Mouse (Mus musculus): ENCODE results near the gene Jph3. TPM values are rescaled to one million over a fixed set of nuclear protein-coding genes. Genes with fewer than 3 reads are reported as not detected.

The Jph3 gene
- polyA plus RNA-seq, 1 experiment from 2014 or later: 0.13 TPM

DNA sequence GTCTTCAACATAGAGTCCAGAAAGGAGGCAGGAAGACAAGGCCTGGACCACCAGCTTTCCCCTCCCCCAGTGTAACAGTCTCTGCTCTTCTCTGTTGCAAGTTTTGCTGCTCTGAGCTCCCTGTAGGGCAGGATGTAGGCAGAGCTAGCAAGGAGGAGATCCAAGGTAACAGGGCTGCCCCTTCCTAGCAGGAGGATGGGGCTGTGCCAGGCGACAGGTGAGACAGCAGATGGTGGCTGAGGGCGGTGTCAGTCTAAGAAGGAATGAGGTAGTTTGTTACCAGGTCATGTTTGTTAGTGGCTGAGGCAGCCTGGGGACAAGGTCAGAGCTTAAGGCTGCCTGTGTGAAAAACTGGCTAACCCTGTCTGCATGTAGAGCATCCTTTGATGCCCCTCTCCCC lies 29.5 kb upstream of the Jph3 start:
- Histone ChIP-seq H3K4me1 (0 out of 2 replicates have a peak, but pooled peaks cover 3% of the 10 kb centered on the region), H3K4me2 (no peak overlapping the region), H3K27me3 (replicated peaks) (peaks cover 22% of the 10 kb centered on the region), H3K27ac (no peak overlapping the region), H3K9ac (no peak overlapping the region), H3K9me3 (replicated peaks) (no peaks in the 10 kb centered on the region), H3K36me3 (no peaks in the 10 kb centered on the region), H3K4me3 (no peak overlapping the region)
- no peak for ATAC-seq
- 79% methylated on average over 2 of the region's 2 CpGs for WGBS (ENCODE audit: insufficient replicate concordance)

GRCm38 (mm10) chr8:121705174-121705573 lies 24.2 kb upstream of the Jph3 start:
- H3K4me1 ChIP-seq: no peaks in the 10 kb centered on the region
- H3K4me3 ChIP-seq: no peak overlapping the region
- H3K4me2 ChIP-seq: no peak overlapping the region
- no peak overlapping the region for H3K27ac ChIP-seq
- no peaks in the 10 kb centered on the region for H3K9me3 ChIP-seq (replicated peaks)
- ATAC-seq: no peak
- no peak overlapping the region for H3K9ac ChIP-seq
- H3K36me3 ChIP-seq: no peaks in the 10 kb centered on the region
- 51% methylated on average over 3 of the region's 3 CpGs for WGBS (ENCODE audit: insufficient replicate concordance)
- peaks cover 18% of the 10 kb centered on the region; the same call in 1 of the 2 replicates for H3K27me3 ChIP-seq (replicated peaks)

DNA sequence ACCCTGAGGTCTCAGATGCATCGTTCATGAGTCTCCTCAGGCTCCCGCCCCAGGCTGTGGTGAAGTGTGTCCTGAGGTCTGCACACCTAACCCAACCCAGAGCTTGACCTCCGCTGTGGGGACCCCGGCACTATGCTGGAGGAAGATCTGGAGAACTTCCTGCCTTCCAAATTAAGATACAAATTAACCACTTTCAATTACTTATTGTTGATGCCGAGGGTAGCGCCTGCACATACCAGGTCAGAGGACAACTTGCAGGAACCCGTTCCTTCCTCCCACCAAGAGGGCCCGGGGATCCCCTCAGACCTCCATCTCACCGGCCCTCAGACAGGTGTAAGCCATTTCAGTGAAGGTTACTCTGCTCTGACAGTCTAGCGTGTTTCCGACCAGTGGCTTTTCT lies 22.5 kb upstream of the Jph3 start:
- Histone ChIP-seq H3K9ac (no peak overlapping the region), H3K27me3 (replicated peaks) (peaks cover 18% of the 10 kb centered on the region; the same call in 1 of the 2 replicates), H3K36me3 (no peaks in the 10 kb centered on the region), H3K4me2 (no peak overlapping the region), H3K4me3 (no peak overlapping the region), H3K27ac (no peak overlapping the region), H3K4me1 (no peaks in the 10 kb centered on the region), H3K9me3 (replicated peaks) (no peaks in the 10 kb centered on the region)
- ATAC-seq: no peak
- 68% methylated on average over 11 of the region's 11 CpGs for WGBS (ENCODE audit: insufficient replicate concordance)

- Histone ChIP-seq H3K4me1 (no peaks in the 10 kb centered on the region), H3K27me3 (replicated peaks) (peaks cover 20% of the 10 kb centered on the region; the same call in 1 of the 2 replicates), H3K4me3 (no peak overlapping the region), H3K36me3 (no peaks in the 10 kb centered on the region), H3K27ac (no peak overlapping the region), H3K9ac (no peak overlapping the region), H3K4me2 (no peak overlapping the region), H3K9me3 (replicated peaks) (no peaks in the 10 kb centered on the region)
- WGBS (ENCODE audit: insufficient replicate concordance): 54% methylated on average over 6 of the region's 6 CpGs
- no peak for ATAC-seq
These were observed 21.0 kb upstream of the Jph3 start for GRCm38 (mm10) chr8:121708406-121708805.

GRCm38 (mm10) chr8:121717502-121717901 lies 11.9 kb upstream of the Jph3 start:
- Histone ChIP-seq H3K4me3 (no peak overlapping the region), H3K4me1 (no peaks in the 10 kb centered on the region; the same call in 1 of the 2 replicates), H3K9ac (no peak overlapping the region), H3K27ac (no peak overlapping the region), H3K4me2 (no peak overlapping the region), H3K27me3 (replicated peaks) (peaks cover 56% of the 10 kb centered on the region), H3K9me3 (replicated peaks) (no peaks in the 10 kb centered on the region), H3K36me3 (no peaks in the 10 kb centered on the region)
- 41% methylated on average over 14 of the region's 14 CpGs for WGBS (ENCODE audit: insufficient replicate concordance)
- ATAC-seq: no peak

GRCm38 (mm10) chr8:121717982-121718425 lies 11.4 kb upstream of the Jph3 start:
- H3K36me3 ChIP-seq: no peaks in the 10 kb centered on the region
- H3K27me3 ChIP-seq (replicated peaks): peaks cover 56% of the 10 kb centered on the region
- H3K4me2 ChIP-seq: no peak overlapping the region
- H3K27ac ChIP-seq: no peak overlapping the region
- H3K9me3 ChIP-seq (replicated peaks): no peaks in the 10 kb centered on the region
- no peak overlapping the region for H3K4me3 ChIP-seq
- H3K4me1 ChIP-seq: no peaks in the 10 kb centered on the region; the same call in 1 of the 2 replicates
- H3K9ac ChIP-seq: no peak overlapping the region
- WGBS (ENCODE audit: insufficient replicate concordance): 24% methylated on average over 12 of the region's 12 CpGs
- ATAC-seq: peak; percentile 30; the same call in 1 of the 2 replicates

GRCm38 (mm10) chr8:121718925-121719324 lies 10.5 kb upstream of the Jph3 start:
- Histone ChIP-seq H3K36me3 (no peaks in the 10 kb centered on the region), H3K4me2 (no peak overlapping the region), H3K4me1 (no peaks in the 10 kb centered on the region; the same call in 1 of the 2 replicates), H3K9ac (no peak overlapping the region), H3K4me3 (no peak overlapping the region), H3K27ac (no peak overlapping the region), H3K27me3 (replicated peaks) (peaks cover 53% of the 10 kb centered on the region), H3K9me3 (replicated peaks) (no peaks in the 10 kb centered on the region)
- WGBS (ENCODE audit: insufficient replicate concordance): 40% methylated on average over 6 of the region's 6 CpGs
- 0 out of 2 replicates have a peak, but pooled peaks have one; percentile 18 for ATAC-seq

- no peak for ATAC-seq
- 52% methylated on average over 6 of the region's 6 CpGs for WGBS (ENCODE audit: insufficient replicate concordance)
- no peaks in the 10 kb centered on the region for H3K9me3 ChIP-seq (replicated peaks)
- H3K9ac ChIP-seq: no peak overlapping the region
- no peaks in the 10 kb centered on the region for H3K36me3 ChIP-seq
- H3K4me2 ChIP-seq: no peak overlapping the region
- H3K4me3 ChIP-seq: no peak overlapping the region
- H3K27ac ChIP-seq: no peak overlapping the region
- H3K4me1 ChIP-seq: no peaks in the 10 kb centered on the region; the same call in 1 of the 2 replicates
- H3K27me3 ChIP-seq (replicated peaks): peaks cover 37% of the 10 kb centered on the region
These were observed 8.4 kb upstream of the Jph3 start for GRCm38 (mm10) chr8:121721072-121721471.

DNA sequence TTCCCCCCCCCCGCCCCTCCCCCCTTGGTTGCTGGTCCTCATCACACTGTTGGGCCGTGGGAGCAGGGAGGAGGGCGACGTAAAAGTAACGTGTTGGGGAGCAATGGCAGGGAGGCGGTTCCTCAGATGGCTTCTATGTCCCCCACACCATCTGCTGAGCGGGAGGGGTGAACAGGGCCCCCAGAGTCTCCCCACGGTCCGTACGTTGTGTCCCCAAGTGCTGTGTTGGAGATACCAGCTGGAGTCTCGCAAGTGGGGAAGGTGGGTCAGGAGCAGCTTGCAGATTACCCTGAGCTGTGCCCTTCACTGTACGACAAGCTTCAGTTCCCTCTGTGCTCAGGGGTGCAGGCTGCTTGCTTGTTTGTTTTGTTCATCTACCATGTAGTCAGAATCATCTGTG lies 5.6 kb upstream of the Jph3 start:
- Histone ChIP-seq H3K9me3 (replicated peaks) (no peaks in the 10 kb centered on the region; the same call in 1 of the 2 replicates), H3K4me2 (no peak overlapping the region), H3K36me3 (no peaks in the 10 kb centered on the region), H3K4me3 (no peak overlapping the region), H3K27me3 (replicated peaks) (peaks cover 44% of the 10 kb centered on the region), H3K27ac (no peak overlapping the region), H3K9ac (no peak overlapping the region), H3K4me1 (no peaks in the 10 kb centered on the region)
- WGBS (ENCODE audit: insufficient replicate concordance): 62% methylated on average over 11 of the region's 12 CpGs
- no peak for ATAC-seq

DNA sequence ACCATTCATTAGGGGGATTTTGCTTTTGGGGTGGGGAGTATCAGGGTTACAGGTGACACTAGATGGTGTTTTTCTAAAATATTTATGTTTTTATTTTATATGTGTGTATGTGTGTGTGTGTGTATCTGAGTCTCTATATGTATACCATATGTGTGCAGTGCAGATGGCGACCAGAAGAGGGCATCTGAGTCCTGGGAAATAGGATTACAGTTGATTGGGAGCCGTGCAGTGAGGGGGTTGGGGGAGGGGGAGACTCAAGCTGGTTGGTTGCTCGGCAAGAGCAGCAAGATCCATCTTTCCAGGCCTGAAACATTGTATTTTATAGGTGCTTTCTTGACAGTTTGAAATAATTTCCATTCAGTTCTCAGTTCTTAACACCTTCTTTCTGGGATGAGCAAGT lies 2.3 kb upstream of the Jph3 start:
- Histone ChIP-seq H3K9ac (no peak overlapping the region), H3K27ac (no peak overlapping the region), H3K27me3 (replicated peaks) (peaks cover 63% of the 10 kb centered on the region), H3K4me3 (no peak overlapping the region), H3K4me1 (no peaks in the 10 kb centered on the region), H3K9me3 (replicated peaks) (no peaks in the 10 kb centered on the region; the same call in 1 of the 2 replicates), H3K4me2 (no peak overlapping the region), H3K36me3 (no peaks in the 10 kb centered on the region)
- ATAC-seq: no peak
- 34% methylated on average over 3 of the region's 3 CpGs for WGBS (ENCODE audit: insufficient replicate concordance)

DNA sequence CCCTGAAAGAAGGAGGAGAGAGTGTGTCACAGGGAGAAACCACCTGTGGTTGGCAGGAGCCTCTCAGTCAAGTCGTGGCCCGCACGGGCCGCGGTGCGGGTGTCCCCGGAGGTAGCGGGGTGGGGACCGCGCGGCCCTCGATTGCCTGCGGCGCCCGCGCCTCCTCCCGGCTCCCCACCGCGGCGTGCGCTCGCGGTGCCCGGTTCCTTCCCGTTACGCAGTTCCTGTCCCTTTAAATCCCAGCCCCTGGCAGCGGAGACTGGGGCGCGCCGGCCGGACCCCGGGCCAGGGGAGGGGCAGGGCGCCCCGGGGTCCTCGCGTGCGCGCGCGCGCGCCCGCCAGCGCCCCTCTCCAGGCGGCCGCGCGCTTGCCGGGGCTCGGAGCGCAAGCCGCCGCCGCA lies 331 bp downstream of the Jph3 start:
- H3K4me1 ChIP-seq: no peaks in the 10 kb centered on the region
- peak overlapping the region; percentile 36 for H3K4me3 ChIP-seq
- peak overlapping the region; percentile 48 for H3K4me2 ChIP-seq
- no peaks in the 10 kb centered on the region; the same call in 1 of the 2 replicates for H3K9me3 ChIP-seq (replicated peaks)
- H3K36me3 ChIP-seq: no peaks in the 10 kb centered on the region
- WGBS (ENCODE audit: insufficient replicate concordance): 2% methylated on average over 39 of the region's 54 CpGs
- H3K9ac ChIP-seq: no peak overlapping the region
- no peak for ATAC-seq
- H3K27me3 ChIP-seq (replicated peaks): peaks cover 76% of the 10 kb centered on the region
- no peak overlapping the region for H3K27ac ChIP-seq

GRCm38 (mm10) chr8:121730170-121730569 lies 747 bp downstream of the Jph3 start:
- H3K4me1 ChIP-seq: no peaks in the 10 kb centered on the region
- no peak for ATAC-seq
- peak overlapping the region; percentile 36 for H3K4me3 ChIP-seq
- H3K27ac ChIP-seq: no peak overlapping the region
- peak overlapping the region; percentile 57 for H3K4me2 ChIP-seq
- no peaks in the 10 kb centered on the region for H3K36me3 ChIP-seq
- under 1% methylated on average over 42 of the region's 60 CpGs for WGBS (ENCODE audit: insufficient replicate concordance)
- H3K27me3 ChIP-seq (replicated peaks): peaks cover 76% of the 10 kb centered on the region
- no peak overlapping the region for H3K9ac ChIP-seq
- no peaks in the 10 kb centered on the region; the same call in 1 of the 2 replicates for H3K9me3 ChIP-seq (replicated peaks)

DNA sequence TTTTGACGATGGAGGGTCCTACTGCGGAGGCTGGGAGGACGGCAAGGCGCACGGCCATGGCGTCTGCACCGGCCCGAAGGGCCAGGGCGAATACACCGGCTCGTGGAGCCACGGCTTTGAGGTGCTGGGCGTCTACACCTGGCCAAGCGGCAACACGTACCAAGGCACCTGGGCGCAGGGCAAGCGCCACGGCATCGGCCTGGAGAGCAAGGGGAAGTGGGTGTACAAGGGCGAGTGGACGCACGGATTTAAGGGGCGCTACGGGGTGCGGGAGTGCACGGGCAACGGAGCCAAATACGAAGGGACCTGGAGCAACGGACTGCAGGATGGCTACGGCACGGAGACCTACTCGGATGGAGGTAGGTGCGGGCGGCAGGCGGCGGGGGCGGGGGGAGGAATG lies 1.2 kb downstream of the Jph3 start:
- Histone ChIP-seq H3K9me3 (replicated peaks) (no peaks in the 10 kb centered on the region; the same call in 1 of the 2 replicates), H3K4me3 (peak overlapping the region; percentile 36; the same call in 1 of the 2 replicates), H3K27ac (no peak overlapping the region), H3K36me3 (no peaks in the 10 kb centered on the region), H3K4me1 (no peaks in the 10 kb centered on the region), H3K9ac (no peak overlapping the region), H3K27me3 (replicated peaks) (peaks cover 76% of the 10 kb centered on the region), H3K4me2 (peak overlapping the region; percentile 57)
- no peak for ATAC-seq
- WGBS (ENCODE audit: insufficient replicate concordance): 4% methylated on average over 37 of the region's 37 CpGs

Measured in liver, embryonic 12.5 days (tissue).